Mouse (Mus musculus) hindlimb bud, embryonic 11.5 days (tissue): ENCODE measurements around the gene Bank1.

ENCODE experiments used
- DNase-seq: peaks from one replicate; pipeline ENCODE4 v3.0.0-alpha.2; 2012; ENCODE audit warnings: low read depth, low spot score; ENCODE audit errors: extremely low spot score

Gene Bank1

DNA sequence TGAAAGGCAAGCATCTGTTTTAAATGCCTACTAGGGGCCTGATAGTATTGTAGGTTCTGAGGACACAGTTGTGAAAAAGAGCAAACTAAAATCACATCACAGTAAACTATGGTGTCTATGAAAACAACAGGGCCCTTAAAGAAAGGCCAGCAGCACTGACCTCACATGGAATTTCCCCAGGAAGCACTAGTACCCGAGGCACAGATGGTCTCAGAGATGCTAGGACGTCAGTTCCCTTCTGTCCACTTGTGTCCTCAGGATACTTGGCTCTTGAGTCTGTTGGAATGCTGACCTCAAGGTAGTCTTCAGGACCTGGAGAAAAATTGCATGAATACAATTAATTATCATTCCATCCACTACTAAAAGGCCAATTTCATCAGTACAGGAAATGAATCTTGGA lies 71.2 kb downstream of the Bank1 start:
- no peak for DNase-seq

DNA sequence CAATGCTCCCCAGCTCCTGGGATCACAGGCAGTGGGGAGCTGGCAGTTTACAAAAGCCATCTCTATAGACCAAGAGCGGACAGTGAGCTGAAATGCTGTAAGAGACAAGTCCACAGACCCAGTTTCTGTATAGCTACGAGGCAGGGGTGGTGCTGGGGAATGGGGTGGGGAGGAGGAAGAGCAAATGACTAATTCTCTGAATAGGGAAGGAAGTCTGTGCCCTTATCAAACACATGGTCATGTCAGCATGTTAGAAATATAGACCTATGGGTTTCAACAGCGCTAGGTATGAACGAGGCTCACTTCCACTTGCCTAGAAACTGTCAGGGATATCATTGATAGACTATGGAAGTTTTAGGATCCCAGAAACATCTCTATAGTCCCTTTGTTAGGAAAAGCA lies 73.0 kb downstream of the Bank1 start:
- no peak for DNase-seq

DNA sequence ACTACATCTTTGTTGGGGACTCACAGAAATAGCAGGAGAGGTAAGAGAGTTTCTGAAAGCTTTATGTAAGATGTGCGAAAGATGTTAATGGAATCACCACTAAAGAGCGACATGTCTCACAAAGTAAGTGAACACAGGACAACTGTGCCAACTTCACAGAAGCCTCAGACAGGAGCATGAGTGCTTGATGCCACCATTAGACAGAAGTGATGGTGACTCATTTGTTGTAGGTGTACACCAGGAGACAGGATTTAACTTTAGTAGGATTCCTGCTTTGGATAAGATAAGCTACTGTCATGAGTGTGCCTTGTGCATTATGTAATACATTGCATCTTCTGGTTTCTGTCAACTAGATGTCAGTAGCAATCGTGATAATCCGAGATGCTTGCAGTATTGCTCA lies 74.3 kb downstream of the Bank1 start:
- DNase-seq = no peak

GRCm38 (mm10) chr3:136247331-136247730 lies 78.5 kb downstream of the Bank1 start:
- peak; percentile 33 for DNase-seq

DNA sequence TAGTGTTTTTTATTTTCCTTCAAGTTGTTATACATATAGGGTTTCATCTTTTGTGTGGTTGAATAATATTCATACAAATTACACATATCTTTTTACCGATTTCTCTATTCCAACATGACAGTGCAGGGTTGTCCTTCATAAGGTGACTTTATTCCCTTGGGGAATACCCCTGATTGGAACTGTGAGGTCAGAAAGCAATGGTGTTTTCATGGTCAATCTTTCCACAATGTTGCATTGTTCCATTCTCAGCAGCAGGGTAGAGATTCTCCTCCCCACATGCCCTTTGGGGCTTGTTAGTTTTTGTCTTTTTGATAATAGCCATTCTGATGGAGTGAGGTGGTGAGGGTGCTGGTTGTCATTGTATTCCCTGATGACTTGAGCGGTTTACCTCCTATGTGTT lies 80.9 kb downstream of the Bank1 start:
- DNase-seq = no peak

GRCm38 (mm10) chr3:136238790-136239189 lies 87.1 kb downstream of the Bank1 start:
- DNase-seq = no peak

DNA sequence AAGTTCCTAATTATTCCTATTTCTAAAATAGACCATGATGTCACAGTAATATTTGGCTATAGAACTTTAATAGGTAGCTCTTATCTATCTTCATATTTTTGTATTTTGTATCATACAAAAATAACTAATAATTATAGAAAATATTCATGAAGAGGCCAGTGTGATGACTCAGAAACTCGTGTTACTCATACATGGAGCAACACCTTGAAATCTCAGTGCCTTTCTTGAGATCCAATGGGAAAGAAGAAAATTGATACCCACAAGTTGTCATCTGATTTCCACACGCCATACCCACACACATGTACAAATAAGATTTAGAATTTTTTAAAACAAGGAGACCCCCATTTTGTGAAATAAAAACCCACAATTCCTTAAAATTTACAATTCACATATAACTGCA lies 92.4 kb downstream of the Bank1 start:
- DNase-seq = no peak

DNA sequence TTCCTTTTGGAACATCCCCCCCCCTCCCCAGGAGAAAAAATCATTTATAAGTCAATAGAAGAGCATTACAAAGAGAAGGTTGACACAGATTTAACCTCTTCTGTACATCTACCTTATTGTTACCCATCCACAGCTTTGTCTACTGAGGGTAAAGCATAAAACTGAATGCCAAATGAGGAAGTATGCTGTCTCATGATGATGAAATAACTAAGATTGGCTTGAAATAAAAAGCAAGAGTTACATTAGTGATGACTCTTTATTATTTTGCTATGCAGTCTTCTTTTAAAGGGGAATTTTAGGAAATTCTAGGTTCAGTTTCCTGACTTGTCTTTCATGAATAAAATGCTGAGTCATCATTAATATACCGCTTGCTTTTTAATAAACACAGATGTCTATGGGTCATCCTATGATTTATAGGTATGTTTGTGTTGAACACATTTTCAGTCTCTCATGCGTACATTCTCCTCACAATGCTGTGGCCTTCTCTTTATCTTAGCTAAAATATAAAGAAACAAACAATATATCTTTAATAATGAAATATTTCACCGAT lies 95.2 kb downstream of the Bank1 start:
- no peak for DNase-seq

DNA sequence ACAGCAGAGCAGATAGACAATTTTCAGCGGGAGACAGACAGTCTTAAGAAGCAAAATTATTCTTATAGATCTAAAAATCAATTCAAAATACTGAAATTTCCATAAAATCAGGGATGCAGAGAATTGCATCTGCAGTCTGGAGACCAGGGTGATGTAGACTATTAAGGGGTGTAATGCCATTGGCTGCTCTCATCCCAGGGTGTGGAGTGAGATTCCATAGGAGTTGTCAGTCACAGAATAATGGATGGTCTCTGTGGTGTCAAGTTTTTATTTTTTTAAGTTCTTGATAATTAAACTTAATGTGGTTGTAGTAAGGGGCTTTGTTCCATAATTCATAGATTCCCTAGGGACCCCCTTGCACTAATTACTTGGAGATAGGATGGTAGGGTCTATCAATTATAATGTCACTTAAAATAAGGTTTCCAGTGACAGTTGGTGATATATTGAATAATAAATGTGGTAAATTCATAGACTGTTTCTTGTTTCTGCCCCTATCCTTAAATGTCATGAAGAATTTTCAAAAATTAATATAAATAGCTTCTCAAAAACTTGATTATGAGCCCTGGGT lies 136.1 kb downstream of the Bank1 start:
- DNase-seq = no peak

DNA sequence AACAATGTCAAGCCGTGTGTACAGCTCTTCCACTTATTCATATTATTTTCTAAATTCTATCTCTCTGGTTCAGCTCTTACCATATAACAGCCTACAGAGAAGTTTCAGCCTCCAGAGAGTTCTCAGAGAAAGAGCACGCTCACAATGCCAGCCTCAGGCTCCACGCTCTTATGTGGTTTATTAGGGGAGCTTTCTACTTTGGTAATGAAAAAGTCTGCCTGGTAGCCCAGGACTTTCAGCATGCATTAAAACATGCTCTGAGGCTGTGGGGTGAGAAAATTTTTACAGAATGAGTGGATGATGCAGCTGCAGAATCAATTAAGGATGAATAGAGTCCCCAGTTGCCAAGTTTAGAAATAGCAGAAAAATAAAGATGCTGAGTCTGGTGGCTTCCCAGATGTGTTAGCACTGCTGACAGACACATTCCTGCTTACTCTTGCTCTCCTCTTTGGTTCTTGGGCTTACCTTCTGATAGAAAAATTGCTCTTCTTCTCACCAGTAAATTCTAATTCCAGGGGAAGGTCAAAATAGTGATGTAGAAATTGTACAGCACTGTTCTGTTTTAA lies 139.2 kb downstream of the Bank1 start:
- DNase-seq = no peak

DNA sequence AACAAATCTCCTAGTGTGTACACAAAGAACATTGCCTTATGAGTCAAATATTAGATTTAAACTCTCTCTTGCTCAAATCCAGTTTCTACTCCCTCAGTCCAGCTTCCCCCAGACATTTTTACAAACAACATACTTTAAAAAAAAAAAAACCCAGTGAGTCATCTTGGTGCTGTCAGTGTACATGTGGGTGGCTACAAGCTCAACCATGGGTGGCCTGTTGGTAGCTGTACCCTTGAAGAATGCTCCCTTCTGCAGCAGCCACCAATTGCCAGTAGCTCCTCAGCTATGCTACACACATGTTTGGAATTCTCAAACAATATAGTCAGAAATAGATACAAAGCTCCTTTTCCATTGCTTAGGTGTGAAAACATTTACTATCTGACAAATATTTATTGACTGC lies 154.2 kb downstream of the Bank1 start:
- DNase-seq = no peak

- no peak for DNase-seq
Observed at GRCm38 (mm10) chr3:136168071-136168470, 157.8 kb downstream of the Bank1 start.

DNA sequence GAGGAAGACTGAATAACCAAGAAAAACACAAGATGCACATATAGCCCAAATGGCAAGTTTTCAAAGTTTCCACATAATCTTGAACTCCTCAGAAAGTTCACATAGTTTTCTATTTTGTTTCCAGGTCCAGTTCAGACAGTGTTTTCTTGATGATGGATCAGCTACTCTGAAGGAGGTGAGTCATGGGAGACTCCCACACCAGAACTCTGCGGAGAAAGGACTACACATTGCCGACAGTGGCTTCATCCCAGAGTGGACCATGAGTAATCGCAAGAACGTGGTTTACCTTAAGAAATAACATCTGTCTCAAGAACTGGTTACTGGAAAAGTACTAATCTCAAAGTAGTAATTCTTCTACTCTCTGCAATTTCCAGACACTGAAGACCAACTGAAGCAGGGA lies 159.2 kb downstream of the Bank1 start:
- DNase-seq = no peak

- DNase-seq = no peak
Observed at GRCm38 (mm10) chr3:136166033-136166361, 159.9 kb downstream of the Bank1 start.

DNA sequence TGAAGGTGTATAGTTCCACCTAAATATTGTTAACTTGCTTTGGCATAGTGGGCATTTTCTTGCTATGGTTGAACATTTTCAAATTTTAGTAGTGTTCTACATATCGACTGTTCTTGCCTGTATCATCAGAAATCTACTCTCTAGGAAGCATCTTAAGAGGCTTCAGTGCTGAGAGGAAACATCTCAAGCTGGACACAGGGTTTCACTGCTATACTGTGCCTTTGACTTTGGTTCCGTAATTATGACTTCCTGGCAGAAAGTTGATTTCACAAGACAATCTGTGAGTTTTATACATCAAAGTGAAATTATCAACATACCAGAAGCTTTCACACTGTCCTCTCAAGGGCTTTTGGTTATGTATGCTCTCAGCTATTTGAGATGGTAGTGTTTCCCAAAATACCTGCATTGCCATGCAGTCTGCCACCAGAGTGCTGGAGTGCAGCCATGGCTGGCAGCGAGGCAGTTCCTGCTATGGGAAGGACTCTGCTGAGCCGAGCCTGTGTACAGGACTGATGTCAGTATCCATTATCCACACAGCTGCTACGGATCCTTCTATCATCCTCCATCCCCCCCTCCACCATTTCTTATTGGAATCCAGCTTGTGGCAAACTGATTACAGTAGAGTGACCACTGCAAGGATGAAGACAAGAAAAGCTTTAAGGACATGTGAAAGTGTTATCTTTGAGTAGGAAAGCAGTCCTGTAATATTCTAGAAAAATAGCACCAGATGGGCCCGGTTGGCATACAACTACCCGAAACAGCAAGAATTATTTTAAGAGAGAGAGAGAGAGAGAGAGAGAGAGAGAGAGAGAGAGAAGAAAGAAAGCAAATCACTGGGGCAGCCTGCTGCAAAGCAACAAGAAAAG lies 160.5 kb downstream of the Bank1 start:
- DNase-seq = no peak

GRCm38 (mm10) chr3:136158059-136158458 lies 167.8 kb downstream of the Bank1 start:
- no peak for DNase-seq

GRCm38 (mm10) chr3:136155555-136155954 lies 170.3 kb downstream of the Bank1 start:
- DNase-seq = no peak

DNA sequence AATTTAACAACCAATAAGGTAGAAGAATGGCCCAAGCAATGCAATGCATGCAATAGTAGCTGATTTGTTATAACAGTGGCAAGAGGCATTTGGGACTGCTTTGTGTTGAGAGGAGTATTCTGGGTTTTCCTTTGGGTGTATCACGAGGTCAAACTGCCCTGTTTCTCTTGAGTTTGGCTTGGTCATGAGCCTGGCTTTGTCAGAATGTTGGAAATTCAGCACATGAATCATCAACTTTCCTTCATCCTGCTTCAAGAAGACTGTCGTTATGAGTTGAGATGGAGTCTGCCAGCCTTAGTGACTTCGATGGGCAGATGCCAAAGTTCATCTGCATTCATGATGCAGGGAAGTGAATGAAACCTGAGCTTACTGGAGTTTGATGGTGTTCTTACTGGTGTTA lies 175.0 kb downstream of the Bank1 start:
- no peak for DNase-seq

DNA sequence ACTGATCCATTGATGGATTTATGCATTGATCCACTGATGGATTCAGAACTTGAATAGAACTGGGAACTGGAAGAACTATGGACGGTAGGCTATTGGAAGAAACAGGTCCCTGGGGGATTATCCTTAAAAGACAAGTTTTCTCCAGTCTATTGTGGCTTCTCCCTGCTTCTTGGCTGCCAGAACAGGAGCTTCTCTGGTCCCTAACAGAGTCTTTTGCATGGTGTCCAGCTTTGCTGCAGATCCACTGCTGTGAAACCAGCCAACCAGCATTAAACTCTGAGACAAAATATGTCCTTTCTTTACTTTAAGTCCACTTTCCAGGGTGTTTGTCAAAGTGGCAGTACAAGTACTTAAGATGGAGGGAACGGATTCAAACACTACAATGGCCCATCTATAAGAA lies 178.7 kb downstream of the Bank1 start:
- no peak for DNase-seq

- no peak for DNase-seq
Observed at GRCm38 (mm10) chr3:136132013-136132412, 193.9 kb downstream of the Bank1 start.

DNA sequence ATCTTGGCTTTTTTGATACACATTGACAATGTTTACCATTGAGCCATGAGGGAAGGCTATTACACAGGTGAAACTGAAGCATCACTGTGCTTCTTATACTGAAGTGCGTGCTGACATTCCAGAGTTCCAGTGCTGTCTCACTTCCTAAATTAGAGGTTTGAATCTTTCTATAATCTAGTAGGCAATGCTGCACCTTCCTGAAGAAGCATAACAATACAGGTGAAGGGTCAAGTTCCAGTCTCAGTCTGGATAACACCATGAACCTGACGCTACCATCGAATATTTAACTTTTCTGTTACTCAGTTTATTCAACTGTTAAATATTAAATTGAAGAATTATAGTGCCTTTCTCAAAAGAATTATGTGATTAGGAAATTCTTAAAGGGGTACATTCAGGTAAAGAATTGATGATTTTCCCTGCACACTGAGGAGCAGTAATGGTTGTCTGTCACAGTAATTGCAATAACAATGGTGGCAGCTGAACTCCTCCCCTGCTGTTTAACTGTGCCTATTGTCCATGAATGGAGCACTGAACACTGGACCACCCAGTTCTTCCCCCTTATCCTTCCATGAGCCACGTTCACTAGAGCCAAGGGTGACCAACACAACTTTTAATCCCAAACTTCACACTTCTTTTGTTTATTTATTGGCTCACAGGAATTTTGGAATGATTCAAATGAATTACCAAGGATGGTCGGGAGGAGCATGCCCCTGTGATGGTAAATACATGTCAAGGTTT lies 210.2 kb downstream of the Bank1 start:
- DNase-seq = no peak
